Mouse (Mus musculus) forebrain, embryonic 12.5 days (tissue): ENCODE data around the gene Trio. TPM values are rescaled to one million over a fixed set of nuclear protein-coding genes. Genes with fewer than 3 reads are reported as not detected.

Experiments
- ATAC-seq: fragments of 200-750 bp; cut with Nextera tagmentation; 2 replicates; pipeline ENCODE4 v1.8.0; 2017; ENCODE audit warnings: moderate TSS enrichment; ENCODE audit not compliant: low FRiP score
- H3K27ac ChIP-seq: fragments of 300-500 bp; sonication (generic); 2 replicates; pipeline ENCODE4 v1.5.1; 2016; ENCODE audit warnings: mild to moderate bottlenecking
- H3K27me3 ChIP-seq: fragments of 300-500 bp; sonication (generic); 2 replicates; pipeline ENCODE4 v1.6.1; 2016; ENCODE audit warnings: mild to moderate bottlenecking
- H3K36me3 ChIP-seq: fragments of 300-500 bp; sonication (generic); replicated peaks from 2 replicates; pipeline ENCODE4 v1.6.1; 2016; ENCODE audit warnings: mild to moderate bottlenecking
- H3K4me1 ChIP-seq: fragments of 300-500 bp; sonication (generic); 2 replicates; pipeline ENCODE4 v1.6.1; 2016
- H3K4me2 ChIP-seq: fragments of 300-500 bp; sonication (generic); 2 replicates; pipeline ENCODE4 v1.6.1; 2016; ENCODE audit warnings: mild to moderate bottlenecking, moderate library complexity
- H3K4me3 ChIP-seq: fragments of 300-500 bp; sonication (generic); replicated peaks from 2 replicates; pipeline ENCODE4 v1.5.1; 2016; ENCODE audit warnings: mild to moderate bottlenecking
- H3K9ac ChIP-seq: fragments of 300-500 bp; sonication (generic); 2 replicates; pipeline ENCODE4 v1.6.1; 2016; ENCODE audit warnings: mild to moderate bottlenecking
- H3K9me3 ChIP-seq: fragments of 300-500 bp; sonication (generic); 2 replicates; pipeline ENCODE4 v1.6.1; 2016
- WGBS: fragments of 180-500 bp; shearing (Covaris S2); methylation state at CpG from one replicate; pipeline ENCODE4 v1.1.7; 2016; 5-methylcytosine and 5-hydroxymethylcytosine counted together
- polyA plus RNA-seq: library from polyadenylated mRNA; unstranded; fragments of >200 nt; fragmentation: Nextera tagmentation; extraction: Ambion mirVana; gene quantifications from 2 replicates; pipeline ENCODE4 v1.2.1, GENCODE M21; 2016

The Trio gene
- 46.1 and 49.0 TPM in 2 replicates for polyA plus RNA-seq

DNA sequence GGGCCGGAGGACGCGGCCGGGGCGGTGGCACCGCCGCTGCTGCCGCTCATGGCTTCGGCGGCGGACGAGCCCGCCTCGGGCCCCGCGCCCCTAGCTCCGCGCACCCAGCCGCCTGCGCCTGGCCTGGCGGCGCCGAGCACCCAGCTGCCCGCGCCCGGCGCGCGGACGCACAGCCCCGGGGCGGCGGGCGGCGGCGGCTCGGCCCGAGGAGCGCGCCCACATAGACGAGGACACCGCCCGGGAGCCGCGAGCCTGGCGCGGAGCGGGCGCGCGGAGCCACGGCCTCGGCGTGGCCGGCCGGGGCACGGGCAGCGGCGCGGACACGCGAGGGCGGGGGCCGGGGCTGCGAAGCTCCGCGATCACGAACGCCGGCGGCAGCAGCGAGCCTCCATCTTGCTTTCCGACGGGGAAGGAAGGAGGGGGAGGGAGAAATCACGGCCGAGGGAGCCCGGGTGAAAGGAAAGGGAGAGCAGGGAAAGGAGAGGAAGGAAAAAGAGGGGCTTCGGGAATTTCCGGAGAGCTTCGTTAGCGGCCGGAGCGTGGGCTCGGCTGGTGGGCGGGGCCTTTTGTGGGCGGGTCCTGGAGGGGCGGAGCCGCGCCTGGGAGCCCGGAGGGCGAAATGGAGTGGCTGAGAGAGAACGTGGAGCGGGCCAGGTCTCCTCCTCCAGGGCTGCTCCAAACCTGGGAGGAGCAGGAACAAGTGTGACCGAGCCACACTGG is at the start of gene Trio:
Gene Trio, minus strand, starts transcription at position 402 of the 720 bp plus-strand sequence.
- Histone ChIP-seq H3K36me3 (no peaks in the 10 kb centered on the region), H3K9me3 (no peaks in the 10 kb centered on the region)
- WGBS: under 1% methylated on average over 75 of the region's 94 CpGs

GRCm38 (mm10) chr15:28074416-28074970 is 48.8 kb upstream of the Trio start:
- no peak overlapping the region for H3K4me3 ChIP-seq
- no peaks in the 10 kb centered on the region for H3K9me3 ChIP-seq
- no peak overlapping the region for H3K9ac ChIP-seq
- H3K27me3 ChIP-seq: no peaks in the 10 kb centered on the region; the same call in 1 of the 2 replicates
- H3K36me3 ChIP-seq: no peaks in the 10 kb centered on the region
- no peak overlapping the region for H3K4me2 ChIP-seq
- ATAC-seq: no peak
- H3K27ac ChIP-seq: no peak overlapping the region
- H3K4me1 ChIP-seq: 0 out of 2 replicates have a peak, but pooled peaks cover 4% of the 10 kb centered on the region
- WGBS: 92% methylated on average over 4 of the region's 4 CpGs

More for the DNA sequence above, at the start of gene Trio:
- Histone ChIP-seq H3K4me3 (peak within 1 kb of the TSS; percentile 96), H3K27ac (peak within 1 kb of the TSS; percentile 99), H3K4me1 (peaks cover 37% of the 10 kb centered on the region), H3K4me2 (peak within 1 kb of the TSS; percentile 93), H3K9ac (peak within 1 kb of the TSS; percentile 99), H3K27me3 (0 out of 2 replicates have a peak, but pooled peaks cover 5% of the 10 kb centered on the region)
- ATAC-seq: peak; percentile 95

- no peak overlapping the region for H3K9ac ChIP-seq
- H3K27ac ChIP-seq: no peak overlapping the region
- H3K36me3 ChIP-seq: no peaks in the 10 kb centered on the region
- H3K4me1 ChIP-seq: 0 out of 2 replicates have a peak, but pooled peaks cover 4% of the 10 kb centered on the region
- no peaks in the 10 kb centered on the region for H3K9me3 ChIP-seq
- H3K4me2 ChIP-seq: no peak overlapping the region
- H3K4me3 ChIP-seq: no peak overlapping the region
- no peak for ATAC-seq
- WGBS: 39% methylated on average over 7 of the region's 7 CpGs
- H3K27me3 ChIP-seq: no peaks in the 10 kb centered on the region; the same call in 1 of the 2 replicates
These were observed 46.0 kb upstream of the Trio start for GRCm38 (mm10) chr15:28071601-28072000.

- Histone ChIP-seq H3K9ac (no peak overlapping the region), H3K4me2 (peak overlapping the region; percentile 11; the same call in 1 of the 2 replicates), H3K9me3 (no peaks in the 10 kb centered on the region), H3K27ac (no peak overlapping the region), H3K36me3 (no peaks in the 10 kb centered on the region), H3K4me3 (no peak overlapping the region), H3K4me1 (0 out of 2 replicates have a peak, but pooled peaks cover 4% of the 10 kb centered on the region), H3K27me3 (no peaks in the 10 kb centered on the region; the same call in 1 of the 2 replicates)
- WGBS: 3% methylated on average over 12 of the region's 12 CpGs
- no peak for ATAC-seq
These were observed 45.2 kb upstream of the Trio start for GRCm38 (mm10) chr15:28070771-28071419.

- Histone ChIP-seq H3K4me2 (no peak overlapping the region), H3K4me1 (0 out of 2 replicates have a peak, but pooled peaks cover 4% of the 10 kb centered on the region), H3K36me3 (no peaks in the 10 kb centered on the region), H3K9me3 (no peaks in the 10 kb centered on the region), H3K9ac (no peak overlapping the region), H3K27me3 (no peaks in the 10 kb centered on the region; the same call in 1 of the 2 replicates), H3K4me3 (no peak overlapping the region), H3K27ac (no peak overlapping the region)
- no peak for ATAC-seq
- WGBS: 73% methylated on average over 5 of the region's 5 CpGs
These were observed 44.6 kb upstream of the Trio start for GRCm38 (mm10) chr15:28070221-28070620.

- H3K36me3 ChIP-seq: no peaks in the 10 kb centered on the region
- no peak overlapping the region for H3K27ac ChIP-seq
- H3K4me2 ChIP-seq: no peak overlapping the region
- H3K9ac ChIP-seq: no peak overlapping the region
- 0 out of 2 replicates have a peak, but pooled peaks cover 4% of the 10 kb centered on the region for H3K4me1 ChIP-seq
- no peak; the same call in 1 of the 2 replicates for ATAC-seq
- H3K4me3 ChIP-seq: no peak overlapping the region
- no peaks in the 10 kb centered on the region for H3K9me3 ChIP-seq
- no peaks in the 10 kb centered on the region; the same call in 1 of the 2 replicates for H3K27me3 ChIP-seq
These were observed 41.7 kb upstream of the Trio start for GRCm38 (mm10) chr15:28067373-28067772.

- no peak overlapping the region for H3K4me2 ChIP-seq
- no peak overlapping the region for H3K27ac ChIP-seq
- H3K36me3 ChIP-seq: no peaks in the 10 kb centered on the region
- no peaks in the 10 kb centered on the region for H3K9me3 ChIP-seq
- no peak overlapping the region for H3K4me3 ChIP-seq
- no peak overlapping the region for H3K9ac ChIP-seq
- H3K4me1 ChIP-seq: 0 out of 2 replicates have a peak, but pooled peaks cover 4% of the 10 kb centered on the region
- 87% methylated on average over 2 of the region's 2 CpGs for WGBS
- no peak for ATAC-seq
- H3K27me3 ChIP-seq: no peaks in the 10 kb centered on the region; the same call in 1 of the 2 replicates
These were observed 40.8 kb upstream of the Trio start for GRCm38 (mm10) chr15:28066468-28066867.

DNA sequence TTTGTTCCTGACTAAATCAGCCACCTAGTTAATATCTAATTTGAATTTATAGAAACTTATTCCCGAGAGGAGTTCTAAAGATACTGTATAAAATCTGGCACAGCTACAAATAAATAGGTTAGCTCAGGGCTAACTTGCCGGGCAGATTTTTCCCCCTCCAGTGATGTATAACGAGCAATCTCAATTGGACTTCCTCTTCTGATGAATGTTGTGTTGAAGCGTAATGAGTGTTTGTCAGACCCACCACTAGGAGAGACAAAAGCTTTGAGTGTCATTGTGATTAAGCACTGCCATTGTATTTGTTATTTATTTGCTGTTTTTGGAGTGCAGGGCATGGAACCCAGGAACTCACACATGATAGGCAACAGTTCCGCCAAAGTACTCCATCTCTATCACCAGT is 39.9 kb upstream of the Trio start:
- H3K27me3 ChIP-seq: no peaks in the 10 kb centered on the region
- no peak overlapping the region for H3K9ac ChIP-seq
- no peaks in the 10 kb centered on the region for H3K9me3 ChIP-seq
- no peaks in the 10 kb centered on the region for H3K36me3 ChIP-seq
- H3K27ac ChIP-seq: no peak overlapping the region
- no peak overlapping the region for H3K4me3 ChIP-seq
- H3K4me2 ChIP-seq: no peak overlapping the region
- WGBS: 55% methylated on average over 5 of the region's 5 CpGs
- no peak for ATAC-seq
- peaks cover under 1% of the 10 kb centered on the region; the same call in 1 of the 2 replicates for H3K4me1 ChIP-seq

- Histone ChIP-seq H3K27me3 (no peaks in the 10 kb centered on the region), H3K9ac (no peak overlapping the region), H3K36me3 (no peaks in the 10 kb centered on the region), H3K4me1 (peaks cover 6% of the 10 kb centered on the region; the same call in 1 of the 2 replicates), H3K27ac (no peak overlapping the region), H3K4me2 (no peak overlapping the region), H3K9me3 (no peaks in the 10 kb centered on the region), H3K4me3 (no peak overlapping the region)
- no peak for ATAC-seq
- WGBS: 61% methylated on average over 1 of the region's 1 CpGs
These were observed 39.1 kb upstream of the Trio start for GRCm38 (mm10) chr15:28064733-28065088.

DNA sequence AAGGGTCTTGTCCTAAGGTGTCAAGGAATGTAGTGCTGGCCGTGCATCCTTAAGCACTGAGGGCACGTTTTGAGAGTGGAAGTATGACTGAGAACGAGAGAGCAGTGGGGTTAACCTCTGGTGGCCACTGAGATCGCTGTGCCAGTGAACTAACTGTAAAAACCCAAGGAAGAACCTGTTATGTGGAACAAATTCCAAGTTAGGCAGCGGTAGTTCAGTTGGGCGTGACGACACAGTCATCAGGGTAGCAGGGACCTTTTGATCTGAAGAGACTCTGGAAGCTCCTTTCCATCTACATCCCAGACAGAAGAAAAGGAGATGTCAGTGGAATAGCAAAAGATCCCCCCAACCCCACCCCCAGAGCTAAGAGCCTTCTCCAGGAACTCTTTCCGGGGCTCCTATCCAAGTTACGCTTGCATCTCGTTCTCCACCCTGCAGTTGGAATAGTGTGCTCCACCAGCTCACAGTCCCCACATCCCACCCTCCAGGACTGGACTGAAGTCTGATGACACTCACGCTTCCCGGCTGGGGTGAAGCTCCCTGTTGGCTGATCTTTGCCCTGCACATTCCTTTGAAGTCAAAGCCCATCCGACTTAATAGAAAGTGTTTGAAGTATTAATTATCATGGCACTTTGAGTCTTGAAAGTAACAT is 38.6 kb upstream of the Trio start:
- Histone ChIP-seq H3K27me3 (0 out of 2 replicates have a peak, but pooled peaks cover 1% of the 10 kb centered on the region), H3K4me1 (peaks cover 6% of the 10 kb centered on the region; the same call in 1 of the 2 replicates), H3K36me3 (no peaks in the 10 kb centered on the region), H3K9me3 (no peaks in the 10 kb centered on the region), H3K27ac (no peak overlapping the region), H3K4me3 (no peak overlapping the region), H3K9ac (no peak overlapping the region), H3K4me2 (no peak overlapping the region)
- WGBS: 77% methylated on average over 13 of the region's 13 CpGs
- no peak for ATAC-seq

DNA sequence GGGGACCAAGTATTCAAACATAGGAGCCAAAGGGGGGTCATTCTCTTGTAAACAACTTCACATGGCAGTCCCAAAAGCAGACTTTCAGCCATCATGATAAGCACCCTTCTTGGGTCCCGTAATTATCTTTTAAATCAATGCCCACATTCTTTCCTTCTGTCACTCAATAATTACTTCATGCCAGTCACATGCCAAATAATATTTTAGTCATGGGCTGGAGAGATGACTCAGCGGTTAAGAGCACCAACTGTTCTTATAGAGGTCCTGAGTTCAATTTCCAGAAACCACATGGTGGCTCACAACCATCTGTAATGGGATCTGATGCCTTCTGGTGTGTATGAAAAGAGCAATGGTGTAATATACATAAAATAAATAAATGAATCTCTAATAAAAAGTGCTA is 37.8 kb upstream of the Trio start:
- 92% methylated on average over 2 of the region's 2 CpGs for WGBS
- ATAC-seq: no peak
- H3K4me2 ChIP-seq: no peak overlapping the region
- H3K27ac ChIP-seq: no peak overlapping the region
- H3K4me3 ChIP-seq: no peak overlapping the region
- no peaks in the 10 kb centered on the region for H3K36me3 ChIP-seq
- no peaks in the 10 kb centered on the region for H3K9me3 ChIP-seq
- H3K4me1 ChIP-seq: peaks cover 6% of the 10 kb centered on the region; the same call in 1 of the 2 replicates
- 0 out of 2 replicates have a peak, but pooled peaks cover 3% of the 10 kb centered on the region for H3K27me3 ChIP-seq
- H3K9ac ChIP-seq: no peak overlapping the region

GRCm38 (mm10) chr15:28062016-28062415 is 36.4 kb upstream of the Trio start:
- no peak overlapping the region for H3K27ac ChIP-seq
- no peak overlapping the region for H3K4me3 ChIP-seq
- WGBS: 95% methylated on average over 3 of the region's 3 CpGs
- no peak overlapping the region for H3K4me2 ChIP-seq
- no peak for ATAC-seq
- no peak overlapping the region for H3K9ac ChIP-seq
- no peaks in the 10 kb centered on the region for H3K36me3 ChIP-seq
- no peaks in the 10 kb centered on the region for H3K9me3 ChIP-seq
- H3K4me1 ChIP-seq: peaks cover 6% of the 10 kb centered on the region; the same call in 1 of the 2 replicates
- 0 out of 2 replicates have a peak, but pooled peaks cover 3% of the 10 kb centered on the region for H3K27me3 ChIP-seq
